Mouse (Mus musculus) lung, adult 2 months (tissue): Measurements from ENCODE around the gene Hrk. TPM values are rescaled to one million over a fixed set of nuclear protein-coding genes. Genes with fewer than 3 reads are reported as not detected.

Source experiments
- DNase-seq: peaks from one replicate; pipeline ENCODE4 v3.0.0; 2022
- H3K4me1 ChIP-seq: fragments of 200-500 bp; 2 replicates; pipeline ENCODE4 v1.6.1; 2011; ENCODE audit warnings: low read length; ENCODE audit not compliant: control insufficient read depth, insufficient read depth
- H3K4me3 ChIP-seq: fragments of 200-500 bp; replicated peaks from 2 replicates; pipeline ENCODE3; 2011; ENCODE audit warnings: low read depth, mild to moderate bottlenecking, control low read depth, low read length; ENCODE audit errors: extremely low read depth
- CTCF ChIP-seq: fragments of 200-500 bp; IDR thresholded peaks from 2 replicates; pipeline ENCODE4 v1.5.1; 2011; ENCODE audit warnings: mild to moderate bottlenecking, low read length, control low read depth; ENCODE audit not compliant: insufficient read depth
- POLR2A ChIP-seq: fragments of 200-500 bp; IDR thresholded peaks from 2 replicates; pipeline ENCODE4 v1.6.1; 2011; ENCODE audit warnings: low read depth, mild to moderate bottlenecking, control low read depth, low read length, borderline replicate concordance; ENCODE audit errors: extremely low read depth
- WGBS: fragments of 180-500 bp; shearing (Covaris S2); methylation state at CpG from one replicate; pipeline ENCODE4 v1.1.7; 2018; 5-methylcytosine and 5-hydroxymethylcytosine counted together
- polyA plus RNA-seq: library from polyadenylated mRNA; depleted of rRNA; stranded (reverse); fragments of >200 nt; gene quantifications from 2 replicates; pipeline ENCODE4 v1.2.3, GENCODE M21; 2012; rRNA removed

Hrk gene
- 0.50 TPM in 1 of 2 replicates, not detected in the other for polyA plus RNA-seq

DNA sequence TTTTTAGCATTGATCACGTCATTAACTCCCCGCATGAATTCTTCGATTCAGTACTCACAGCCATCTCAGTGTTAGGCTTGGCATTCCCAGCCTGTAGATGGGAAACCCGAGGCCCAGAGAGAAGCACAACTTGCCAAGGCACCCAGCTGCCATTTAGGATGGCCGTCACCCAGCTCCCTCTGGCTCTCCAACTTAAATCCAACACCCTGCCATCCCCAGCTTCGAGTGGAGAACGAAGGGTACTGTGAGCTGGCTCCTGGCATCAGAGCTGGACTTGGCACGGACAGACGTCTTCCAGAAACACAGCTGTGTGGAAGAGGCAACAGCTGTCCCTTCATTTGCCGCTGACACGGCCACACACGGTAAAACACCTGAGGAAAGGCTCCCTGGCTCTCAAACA, at the start of gene Hrk:
TSS of gene Hrk (plus strand) at position 68 of the 400 bp plus-strand sequence.
- 61% methylated on average over 12 of the region's 12 CpGs for WGBS
- TF ChIP-seq POLR2A (no peak), CTCF (no peak)
- no peaks in the 10 kb centered on the region; the same call in 1 of the 2 replicates for H3K4me1 ChIP-seq
- DNase-seq = no peak
- H3K4me3 ChIP-seq = no peak within 1 kb of the TSS

GRCm38 (mm10) chr5:118118351-118118750, 46.1 kb upstream of the Hrk start:
- H3K4me1 ChIP-seq = no peaks in the 10 kb centered on the region
- DNase-seq = no peak
- TF ChIP-seq POLR2A (no peak), CTCF (no peak)
- 79% methylated on average over 3 of the region's 3 CpGs for WGBS
- no peak overlapping the region for H3K4me3 ChIP-seq

DNA sequence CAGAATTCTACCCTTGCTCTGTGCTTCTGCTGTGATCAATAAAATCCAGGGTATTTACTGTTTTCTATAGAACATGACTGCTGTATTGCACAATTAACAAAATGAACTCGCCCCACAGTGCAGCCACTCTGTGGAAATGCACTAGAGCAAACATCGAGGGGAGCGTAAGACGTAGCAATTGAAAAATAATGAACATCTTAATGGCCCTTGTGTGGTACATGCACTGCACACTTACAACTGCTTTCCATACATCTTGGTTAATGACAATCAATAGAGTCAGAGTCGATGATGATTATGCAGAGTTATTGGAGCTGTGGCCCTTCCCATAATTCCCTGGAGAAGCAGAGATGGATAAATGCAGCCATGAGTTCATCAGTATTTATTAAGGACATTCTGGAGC, 45.5 kb upstream of the Hrk start:
- TF ChIP-seq CTCF = no peak
- TF ChIP-seq POLR2A = no peak
- H3K4me3 ChIP-seq = no peak overlapping the region
- DNase-seq = no peak
- H3K4me1 ChIP-seq = no peaks in the 10 kb centered on the region
- 89% methylated on average over 5 of the region's 5 CpGs for WGBS

DNA sequence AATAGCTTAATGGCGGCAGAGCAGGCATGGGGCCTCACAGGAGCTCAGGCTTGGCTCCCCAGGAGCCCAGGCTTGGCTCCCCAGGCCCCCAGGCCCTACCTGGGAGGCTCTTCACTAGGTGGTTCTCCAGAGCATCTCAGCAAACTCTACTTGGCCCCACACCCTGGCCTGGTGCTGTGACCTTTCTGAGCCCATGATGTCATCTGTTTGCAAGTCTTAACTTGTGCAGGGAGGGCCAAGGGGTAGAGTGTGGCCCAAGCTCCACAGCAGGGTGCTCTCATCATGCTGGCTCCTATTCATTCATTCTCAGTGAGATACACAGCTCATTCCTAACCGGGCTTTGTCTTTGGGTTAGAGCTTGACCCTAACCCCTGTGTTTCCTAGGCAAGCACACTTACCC, 43.8 kb upstream of the Hrk start:
- no peaks in the 10 kb centered on the region for H3K4me1 ChIP-seq
- H3K4me3 ChIP-seq = no peak overlapping the region
- TF ChIP-seq POLR2A = no peak
- no peak for TF ChIP-seq CTCF
- WGBS = 56% methylated on average over 2 of the region's 2 CpGs
- no peak for DNase-seq

DNA sequence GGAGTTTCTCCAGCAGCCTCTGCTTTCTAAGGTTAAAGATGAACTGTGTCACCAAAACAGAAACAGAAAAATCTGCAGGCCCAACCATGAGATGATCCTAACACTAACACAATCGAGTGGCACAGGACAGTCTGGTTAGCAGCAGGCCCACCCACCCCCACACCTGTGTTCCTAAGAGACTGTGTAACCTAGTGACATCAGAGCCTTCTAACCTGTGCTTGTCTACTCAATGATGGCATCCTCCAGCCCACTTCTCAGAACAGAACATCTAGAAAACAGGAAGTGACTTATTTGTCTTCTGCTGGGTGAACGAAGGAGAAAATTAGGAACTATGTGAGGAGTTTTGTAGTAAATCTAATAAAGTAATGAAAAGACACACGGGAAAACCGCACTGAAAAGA, 42.5 kb upstream of the Hrk start:
- H3K4me1 ChIP-seq = no peaks in the 10 kb centered on the region
- DNase-seq = no peak
- no peak for TF ChIP-seq POLR2A
- no peak for TF ChIP-seq CTCF
- no peak overlapping the region for H3K4me3 ChIP-seq
- whole genome bisulfite sequencing = 75% methylated on average over 4 of the region's 4 CpGs

- no peak for DNase-seq
- H3K4me1 ChIP-seq = no peaks in the 10 kb centered on the region
- 57% methylated on average over 10 of the region's 10 CpGs for WGBS
- TF ChIP-seq POLR2A (no peak), CTCF (no peak)
- no peak overlapping the region for H3K4me3 ChIP-seq
These were observed 41.4 kb upstream of the Hrk start for GRCm38 (mm10) chr5:118123096-118123495.

DNA sequence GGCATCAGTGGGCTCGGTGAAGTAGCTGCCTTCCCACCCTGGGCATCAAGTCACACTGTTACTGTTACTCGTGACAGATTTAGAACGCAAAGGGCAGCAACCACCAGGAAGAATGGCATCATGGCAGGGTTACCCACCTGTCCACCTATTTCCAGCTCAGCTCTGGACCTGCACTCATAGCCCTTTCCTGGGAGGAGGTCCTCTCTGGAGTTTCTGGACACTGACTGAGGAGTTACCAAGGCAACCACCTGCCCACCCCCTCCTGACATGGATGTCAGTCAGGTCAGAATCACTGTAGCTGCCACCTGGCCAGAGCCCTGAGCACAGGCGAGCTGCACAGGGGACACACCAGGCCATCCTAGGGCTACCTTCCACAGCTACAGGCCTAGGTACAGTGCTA, 37.8 kb upstream of the Hrk start:
- WGBS = 88% methylated on average over 4 of the region's 4 CpGs
- TF ChIP-seq CTCF = no peak
- TF ChIP-seq POLR2A = no peak
- no peak for DNase-seq
- no peaks in the 10 kb centered on the region for H3K4me1 ChIP-seq
- no peak overlapping the region for H3K4me3 ChIP-seq

DNA sequence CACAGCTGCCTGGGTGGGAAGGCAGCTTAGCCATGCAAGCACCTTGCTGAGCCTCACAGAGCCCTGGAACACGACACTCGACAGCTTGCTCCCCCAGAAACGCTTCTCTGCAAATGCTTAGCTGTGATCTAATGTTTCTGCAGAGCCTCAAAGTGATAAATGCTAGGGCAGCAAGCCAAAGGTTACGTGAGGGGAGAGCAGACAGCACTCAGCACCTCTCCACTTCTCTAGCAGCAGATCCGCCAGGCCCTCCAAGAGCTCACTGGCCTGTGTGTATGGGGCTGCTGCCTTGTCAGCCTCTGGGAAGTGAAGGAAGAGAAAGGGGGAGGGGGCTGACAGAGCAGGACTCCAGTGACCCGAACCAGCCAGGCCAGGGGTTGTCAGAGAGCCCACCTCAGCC, 36.2 kb upstream of the Hrk start:
- 70% methylated on average over 6 of the region's 6 CpGs for WGBS
- DNase-seq = no peak

DNA sequence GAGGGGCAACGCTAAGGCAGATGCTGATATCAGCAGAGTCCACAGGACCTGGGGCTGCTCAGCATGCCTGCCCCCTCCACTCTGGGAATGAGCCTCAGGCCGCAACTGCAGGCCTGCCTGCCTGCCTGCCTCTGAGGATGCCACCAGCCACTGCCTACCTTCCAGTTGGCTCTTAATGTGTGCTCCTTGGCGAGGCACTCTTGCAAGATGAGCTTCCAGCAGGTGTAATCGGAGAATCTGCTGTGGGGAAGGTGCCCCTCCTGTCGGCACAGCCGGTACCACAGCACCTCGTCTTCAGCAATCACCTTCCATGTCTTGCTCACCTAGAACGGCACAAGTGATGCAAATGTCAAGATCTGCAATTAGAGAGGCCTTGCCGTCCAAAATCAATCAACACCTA, 35.8 kb upstream of the Hrk start:
- WGBS = 80% methylated on average over 9 of the region's 9 CpGs

More for the DNA sequence above, 36.2 kb upstream of the Hrk start:
- no peak for TF ChIP-seq POLR2A
- TF ChIP-seq CTCF = no peak
- no peak overlapping the region for H3K4me3 ChIP-seq
- no peaks in the 10 kb centered on the region for H3K4me1 ChIP-seq

GRCm38 (mm10) chr5:118136391-118136790, 28.1 kb upstream of the Hrk start:
- WGBS = 83% methylated on average over 5 of the region's 5 CpGs
- H3K4me3 ChIP-seq = no peak overlapping the region
- DNase-seq = no peak
- TF ChIP-seq CTCF (no peak), POLR2A (no peak)
- no peaks in the 10 kb centered on the region for H3K4me1 ChIP-seq

More for the DNA sequence above, 35.8 kb upstream of the Hrk start:
- Histone ChIP-seq H3K4me1 (no peaks in the 10 kb centered on the region), H3K4me3 (no peak overlapping the region)
- DNase-seq = no peak
- TF ChIP-seq CTCF (no peak), POLR2A (no peak)
